Mouse (Mus musculus): ENCODE measurements around the gene Fbxw2.
"Not testable (repeated sequence)": the region's sequence is repeated elsewhere in the genome, so short reads cannot be mapped to it uniquely, and the experiment has no call there.

Fbxw2 gene

GRCm38 (mm10) chr2:34774493-34774892, 51.6 kb downstream of the Fbxw2 start:
- DNase-seq (ENCODE audit: extremely low spot score, low spot score) = no peak

GRCm38 (mm10) chr2:34773673-34774072, 52.4 kb downstream of the Fbxw2 start:
- no peak for DNase-seq (ENCODE audit: extremely low spot score, low spot score)

- no peak for DNase-seq (ENCODE audit: extremely low spot score, low spot score)
These were observed 53.6 kb downstream of the Fbxw2 start for GRCm38 (mm10) chr2:34772252-34773235.

- peak; percentile 99 for DNase-seq (ENCODE audit: extremely low spot score, low spot score)
These were observed 54.5 kb downstream of the Fbxw2 start, which contains the start of gene Hspa5 for GRCm38 (mm10) chr2:34771368-34772226. Gene Hspa5, plus strand, starts transcription at chr2:34771970.

- DNase-seq (ENCODE audit: extremely low spot score, low spot score) = no peak
These were observed 55.2 kb downstream of the Fbxw2 start for GRCm38 (mm10) chr2:34770951-34771350.

GRCm38 (mm10) chr2:34770049-34770448, 56.1 kb downstream of the Fbxw2 start:
- DNase-seq (ENCODE audit: extremely low spot score, low spot score) = no peak

- DNase-seq (ENCODE audit: extremely low spot score, low spot score) = no peak
These were observed 61.3 kb downstream of the Fbxw2 start for GRCm38 (mm10) chr2:34764801-34765200.

- no peak for DNase-seq (ENCODE audit: extremely low spot score, low spot score)
These were observed 63.2 kb downstream of the Fbxw2 start for GRCm38 (mm10) chr2:34762872-34763271.

- no peak for DNase-seq (ENCODE audit: extremely low spot score, low spot score)
These were observed 63.9 kb downstream of the Fbxw2 start for GRCm38 (mm10) chr2:34762174-34762573.

- not testable (repeated sequence) for DNase-seq (ENCODE audit: extremely low spot score, low spot score)
These were observed 64.8 kb downstream of the Fbxw2 start for GRCm38 (mm10) chr2:34761272-34761671.

- no peak for DNase-seq (ENCODE audit: extremely low spot score, low spot score)
These were observed 68.8 kb downstream of the Fbxw2 start for GRCm38 (mm10) chr2:34757341-34757740.

- DNase-seq (ENCODE audit: extremely low spot score, low spot score) = peak; percentile 50
These were observed 71.4 kb downstream of the Fbxw2 start, which contains the start of gene Gapvd1 for GRCm38 (mm10) chr2:34754551-34755358. Gene Gapvd1, minus strand, starts transcription at chr2:34755232.

Data from neural tube, embryonic 10.5 days (tissue).